Mouse (Mus musculus) C2C12 (cell line): Measurements from ENCODE around the gene Fem1a.

Experiments
- CEBPB ChIP-seq: IDR thresholded peaks from one replicate; pipeline ENCODE4 v1.6.1; 2011; ENCODE audit warnings: low read depth, mild to moderate bottlenecking, control low read depth, moderate library complexity
- CTCF ChIP-seq: IDR thresholded peaks from one replicate; pipeline ENCODE4 v1.5.1; 2011; ENCODE audit not compliant: control insufficient read depth, insufficient read depth, insufficient read length
- MAX ChIP-seq: IDR thresholded peaks from one replicate; pipeline ENCODE4 v1.6.1; 2011; ENCODE audit warnings: mild to moderate bottlenecking, control low read depth
- MYOG ChIP-seq: IDR thresholded peaks from one replicate; pipeline ENCODE4 v1.6.1; 2011; ENCODE audit not compliant: control insufficient read depth, insufficient read length; ENCODE audit errors: extremely low read depth
- USF1 ChIP-seq: IDR thresholded peaks from one replicate; pipeline ENCODE4 v1.6.1; 2011; ENCODE audit warnings: low read depth, mild to moderate bottlenecking, control low read depth, moderate library complexity

- TF ChIP-seq CTCF: no peak
- no peak for TF ChIP-seq USF1
- no peak for TF ChIP-seq CEBPB
- no peak for TF ChIP-seq MYOG
- TF ChIP-seq MAX: no peak
These were observed 48.6 kb upstream of the Fem1a start for GRCm38 (mm10) chr17:56207963-56208530.
